Comparison of ENCODE assay signal across 16 mouse cellular contexts in the genomic region with DNA sequence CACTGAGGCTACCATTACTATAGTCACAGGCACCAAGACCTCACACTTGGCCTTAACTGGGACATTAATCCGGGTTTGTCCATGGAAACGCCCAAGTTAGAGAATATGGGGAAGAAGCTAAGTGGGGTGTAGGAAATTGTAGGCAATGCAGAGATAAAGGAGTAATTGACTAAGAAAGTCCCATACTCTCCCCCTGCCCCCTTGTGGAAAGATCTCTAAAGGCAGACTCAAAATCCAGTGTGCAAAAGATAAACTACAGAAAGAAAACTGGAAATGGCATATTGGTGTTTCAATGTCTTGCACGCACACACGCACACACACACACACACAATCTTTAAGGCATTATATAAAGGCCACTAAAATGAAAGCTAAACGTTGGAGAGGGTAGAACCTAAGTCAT. TPM values are rescaled to one million over a fixed set of nuclear protein-coding genes. Genes with fewer than 3 reads are reported as not detected.
A peak's percentile ranks its signal among the peaks of the same experiment; 100 is the strongest.
DNase-seq lines count a peak whose midpoint lies in the region; ATAC-seq and TF ChIP-seq lines count a peak whose summit lies in the region.
"Had no signal": no experiment of that assay in that cellular context is flagged by ENCODE, and none has a peak within 500 bp of the region (broad histone marks: within the 10 kb centered on the region; RNA-seq: fewer than 3 reads in every experiment).

No protein-coding gene starts in this region.

- DNase-seq in kidney, postnatal 0 days (ENCODE audit: low spot score) = peak; percentile 64
- no peak for DNase-seq in kidney, adult 18-20 months
- DNase-seq in midbrain, embryonic 11.5 days (ENCODE audit: low spot score, missing footprints) = peak; percentile 84
- no peak for DNase-seq in midbrain, embryonic 10.5 days (ENCODE audit: low spot score)
- peak; percentile 18 for DNase-seq in brain, adult 2 months (ENCODE audit: low read depth, low spot score)
- no peak for DNase-seq in stomach, postnatal 0 days (ENCODE audit: low spot score)
- no peak for DNase-seq in right cerebral cortex, postnatal 10 days (ENCODE audit: low spot score in 2 of 2)
- DNase-seq: adrenal gland, adult 2 months; cerebellum, adult 9-11 months; right cerebral cortex, postnatal 14 days had no signal

- ATAC-seq in kidney, postnatal 0 days (replicated peaks; ENCODE audit: low FRiP score, low read depth) = no peak
- ATAC-seq in midbrain, embryonic 11.5 days (ENCODE audit: low FRiP score) = no peak
- ATAC-seq in stomach, postnatal 0 days (ENCODE audit: low FRiP score, low TSS enrichment) = no peak
- ATAC-seq: CD4-positive, CD25-positive, alpha-beta regulatory T cell, adult 4 months had no signal

- no peak overlapping the region for H3K27ac ChIP-seq in kidney, postnatal 0 days
- H3K27ac ChIP-seq in midbrain, embryonic 11.5 days (ENCODE audit: low read depth, low read length) = no peak overlapping the region
- no peak overlapping the region for H3K27ac ChIP-seq in midbrain, embryonic 10.5 days (replicated peaks)
- H3K27ac ChIP-seq in stomach, postnatal 0 days (replicated peaks) = no peak overlapping the region
- H3K27ac ChIP-seq: hindbrain, embryonic 15.5 days; kidney, embryonic 15.5 days; limb, embryonic 12.5 days had no signal

- H3K36me3 ChIP-seq in kidney, postnatal 0 days (ENCODE audit: insufficient read depth, low read length) = no peaks in the 10 kb centered on the region
- no peaks in the 10 kb centered on the region for H3K36me3 ChIP-seq in midbrain, embryonic 11.5 days (ENCODE audit: control insufficient read depth, insufficient read depth, low read length)
- H3K36me3 ChIP-seq in midbrain, embryonic 10.5 days = no peaks in the 10 kb centered on the region
- no peaks in the 10 kb centered on the region for H3K36me3 ChIP-seq in stomach, postnatal 0 days (ENCODE audit: control insufficient read depth, insufficient read depth, low read length)
- H3K36me3 ChIP-seq: hindbrain, embryonic 15.5 days; kidney, embryonic 15.5 days; limb, embryonic 12.5 days had no signal

- H3K4me3 ChIP-seq in kidney, postnatal 0 days (replicated peaks; ENCODE audit: low read depth, low read length) = no peak overlapping the region
- H3K4me3 ChIP-seq in midbrain, embryonic 11.5 days (ENCODE audit: low read depth, low read length) = no peak overlapping the region
- no peak overlapping the region for H3K4me3 ChIP-seq in midbrain, embryonic 10.5 days
- H3K4me3 ChIP-seq in stomach, postnatal 0 days (ENCODE audit: low read depth, low read length) = no peak overlapping the region
- H3K4me3 ChIP-seq: erythroblast, embryonic 14.5 days; hindbrain, embryonic 15.5 days; kidney, embryonic 15.5 days; limb, embryonic 12.5 days had no signal

- H3K4me1 ChIP-seq in kidney, postnatal 0 days (replicated peaks; ENCODE audit: insufficient read depth, low read length) = no peaks in the 10 kb centered on the region
- no peaks in the 10 kb centered on the region for H3K4me1 ChIP-seq in midbrain, embryonic 11.5 days (ENCODE audit: control insufficient read depth, insufficient read depth, low read length)
- H3K4me1 ChIP-seq in midbrain, embryonic 10.5 days = no peaks in the 10 kb centered on the region
- no peaks in the 10 kb centered on the region for H3K4me1 ChIP-seq in stomach, postnatal 0 days (replicated peaks; ENCODE audit: control insufficient read depth, insufficient read depth)
- H3K4me1 ChIP-seq: hindbrain, embryonic 15.5 days; kidney, embryonic 15.5 days; limb, embryonic 12.5 days had no signal

- no peak overlapping the region for H3K9ac ChIP-seq in kidney, postnatal 0 days (ENCODE audit: low read depth, low read length)
- H3K9ac ChIP-seq in midbrain, embryonic 11.5 days (ENCODE audit: low read length) = no peak overlapping the region
- no peak overlapping the region for H3K9ac ChIP-seq in stomach, postnatal 0 days (ENCODE audit: low read length)
- H3K9ac ChIP-seq: hindbrain, embryonic 15.5 days; kidney, embryonic 15.5 days; limb, embryonic 12.5 days had no signal

- 76% methylated on average over 5 of the region's 5 CpGs for WGBS in kidney, postnatal 0 days
- 81% methylated on average over 5 of the region's 5 CpGs for WGBS in midbrain, embryonic 11.5 days
- WGBS in midbrain, embryonic 10.5 days = 84% methylated on average over 5 of the region's 5 CpGs
- 76% methylated on average over 5 of the region's 5 CpGs for WGBS in stomach, postnatal 0 days

- no peaks in the 10 kb centered on the region for H3K9me3 ChIP-seq in kidney, postnatal 0 days (replicated peaks; ENCODE audit: low read length)
- H3K9me3 ChIP-seq in midbrain, embryonic 11.5 days (ENCODE audit: control insufficient read depth, low read length) = no peaks in the 10 kb centered on the region
- no peaks in the 10 kb centered on the region for H3K9me3 ChIP-seq in midbrain, embryonic 10.5 days (replicated peaks)
- H3K9me3 ChIP-seq in stomach, postnatal 0 days (ENCODE audit: control insufficient read depth, low read length) = no peaks in the 10 kb centered on the region
- H3K9me3 ChIP-seq: hindbrain, embryonic 15.5 days; kidney, embryonic 15.5 days; limb, embryonic 12.5 days had no signal

- peak; percentile 64 for TF ChIP-seq CTCF in kidney, postnatal 0 days (IDR thresholded peaks at IDR 0.05; ENCODE audit: low read depth)
- TF ChIP-seq CTCF in stomach, postnatal 0 days (IDR thresholded peaks at IDR 0.05; ENCODE audit: low read depth) = peak; percentile 70

- H3K4me2 ChIP-seq in kidney, postnatal 0 days (ENCODE audit: low read length) = no peak overlapping the region
- no peak overlapping the region for H3K4me2 ChIP-seq in midbrain, embryonic 11.5 days
- no peak overlapping the region for H3K4me2 ChIP-seq in stomach, postnatal 0 days (replicated peaks; ENCODE audit: low read depth)
- H3K4me2 ChIP-seq: hindbrain, embryonic 15.5 days; kidney, embryonic 15.5 days; limb, embryonic 12.5 days had no signal

- TF ChIP-seq EP300 in stomach, postnatal 0 days (optimal IDR thresholded peaks at IDR 0.05) = no peak

- no peaks in the 10 kb centered on the region for H3K27me3 ChIP-seq in kidney, postnatal 0 days (ENCODE audit: insufficient read depth, low read length)
- no peaks in the 10 kb centered on the region for H3K27me3 ChIP-seq in midbrain, embryonic 11.5 days (ENCODE audit: control insufficient read depth, insufficient read depth, low read length)
- no peaks in the 10 kb centered on the region for H3K27me3 ChIP-seq in midbrain, embryonic 10.5 days (ENCODE audit: low read depth, poor library complexity, severe bottlenecking)
- H3K27me3 ChIP-seq in stomach, postnatal 0 days (ENCODE audit: control insufficient read depth, insufficient read depth, low read length) = no peaks in the 10 kb centered on the region
- H3K27me3 ChIP-seq: hindbrain, embryonic 15.5 days; kidney, embryonic 15.5 days; limb, embryonic 12.5 days had no signal

RNA-seq across cellular contexts. Expression of gene Fam205c, which starts 3.3 kb away (rescaled TPM):
- 0.09 and 0.33 TPM in 2 replicates for polyA plus RNA-seq in kidney, postnatal 0 days (2015; fragmentation: Nextera tagmentation; extraction: Ambion mirVana)
- 0.40 and 0.87 TPM in 2 replicates for polyA plus RNA-seq in midbrain, embryonic 11.5 days (2014; fragmentation: Nextera tagmentation; extraction: Ambion mirVana)
- polyA plus RNA-seq in midbrain, embryonic 10.5 days (2016; fragmentation: Nextera tagmentation; extraction: Ambion mirVana) = 0.60 and 0.98 TPM in 2 replicates
- 0.11 TPM in 2 replicates for polyA plus RNA-seq in stomach, postnatal 0 days (2015; fragmentation: Nextera tagmentation; extraction: Ambion mirVana)
- polyA plus RNA-seq: adrenal gland, adult 2 months; CD4-positive, CD25-positive, alpha-beta regulatory T cell, adult 4 months; erythroblast, embryonic 14.5 days; limb, embryonic 12.5 days had no signal

RNA-seq across cellular contexts. Expression of gene Gm12394, which starts 14.2 kb away (rescaled TPM):
- 0.14 and 0.26 TPM in 2 replicates for polyA plus RNA-seq in kidney, postnatal 0 days (2015; fragmentation: Nextera tagmentation; extraction: Ambion mirVana)
- polyA plus RNA-seq in midbrain, embryonic 11.5 days (2014; fragmentation: Nextera tagmentation; extraction: Ambion mirVana) = 0.57 and 0.66 TPM in 2 replicates
- polyA plus RNA-seq in midbrain, embryonic 10.5 days (2016; fragmentation: Nextera tagmentation; extraction: Ambion mirVana) = 0.38 and 0.73 TPM in 2 replicates
- 0.07 and 0.12 TPM in 2 replicates for polyA plus RNA-seq in stomach, postnatal 0 days (2015; fragmentation: Nextera tagmentation; extraction: Ambion mirVana)
- polyA plus RNA-seq: adrenal gland, adult 2 months; CD4-positive, CD25-positive, alpha-beta regulatory T cell, adult 4 months; erythroblast, embryonic 14.5 days had no signal

RNA-seq across cellular contexts. Expression of gene Fam205a1, which starts 17.1 kb away (rescaled TPM):
- 0.07 TPM in 1 of 2 replicates, not detected in the other for polyA plus RNA-seq in kidney, postnatal 0 days (2015; fragmentation: Nextera tagmentation; extraction: Ambion mirVana)
- 0.05 and 0.11 TPM in 2 replicates for polyA plus RNA-seq in midbrain, embryonic 11.5 days (2014; fragmentation: Nextera tagmentation; extraction: Ambion mirVana)
- polyA plus RNA-seq in midbrain, embryonic 10.5 days (2016; fragmentation: Nextera tagmentation; extraction: Ambion mirVana) = not detected in 2 replicates
- polyA plus RNA-seq in stomach, postnatal 0 days (2015; fragmentation: Nextera tagmentation; extraction: Ambion mirVana) = not detected in 2 replicates
- polyA plus RNA-seq: adrenal gland, adult 2 months; CD4-positive, CD25-positive, alpha-beta regulatory T cell, adult 4 months; erythroblast, embryonic 14.5 days; heart, embryonic 16.5 days; kidney, embryonic 15.5 days; limb, embryonic 12.5 days had no signal

RNA-seq across cellular contexts. Expression of gene Phf24, which starts 45.7 kb away (rescaled TPM):
- 0.34 and 0.64 TPM in 2 replicates for polyA plus RNA-seq in kidney, postnatal 0 days (2015; fragmentation: Nextera tagmentation; extraction: Ambion mirVana)
- 2.2 and 2.9 TPM in 2 replicates for polyA plus RNA-seq in midbrain, embryonic 11.5 days (2014; fragmentation: Nextera tagmentation; extraction: Ambion mirVana)
- polyA plus RNA-seq in midbrain, embryonic 10.5 days (2016; fragmentation: Nextera tagmentation; extraction: Ambion mirVana) = 1.6 and 2.1 TPM in 2 replicates
- polyA plus RNA-seq in stomach, postnatal 0 days (2015; fragmentation: Nextera tagmentation; extraction: Ambion mirVana) = 6.1 and 6.5 TPM in 2 replicates
- polyA plus RNA-seq: erythroblast, embryonic 14.5 days had no signal

Comparison
In these comparisons a context has a peak if more than half of its experiments do, and no peak if none do; other contexts are left out.
1. DNase-seq: peak in kidney, postnatal 0 days (single experiment), midbrain, embryonic 11.5 days (single experiment) and brain, adult 2 months (single experiment); none in kidney, adult 18-20 months (single experiment), midbrain, embryonic 10.5 days (single experiment), stomach, postnatal 0 days (single experiment) and right cerebral cortex, postnatal 10 days (0 of 2).